Mouse (Mus musculus): ENCODE data around the gene Tmem179.

GRCm38 (mm10) chr12:112542257-112542919 is 25.8 kb upstream of the Tmem179 start:
- no peak for TF ChIP-seq POLR2A (IDR thresholded peaks at IDR 0.05; ENCODE audit: insufficient read length, low read depth)
- TF ChIP-seq TCF12 (IDR thresholded peaks at IDR 0.05; ENCODE audit: insufficient read depth, poor library complexity, severe bottlenecking) = no peak

All from myocyte (in vitro differentiated cells).